Mouse (Mus musculus): ENCODE measurements at regions not wholly inside any gene's neighbourhood (a gene's known extent, or its start where the extent isn't known, plus 50 kb on each side); places are given as distances from the start of the nearest gene placed in this dataset.

DNA sequence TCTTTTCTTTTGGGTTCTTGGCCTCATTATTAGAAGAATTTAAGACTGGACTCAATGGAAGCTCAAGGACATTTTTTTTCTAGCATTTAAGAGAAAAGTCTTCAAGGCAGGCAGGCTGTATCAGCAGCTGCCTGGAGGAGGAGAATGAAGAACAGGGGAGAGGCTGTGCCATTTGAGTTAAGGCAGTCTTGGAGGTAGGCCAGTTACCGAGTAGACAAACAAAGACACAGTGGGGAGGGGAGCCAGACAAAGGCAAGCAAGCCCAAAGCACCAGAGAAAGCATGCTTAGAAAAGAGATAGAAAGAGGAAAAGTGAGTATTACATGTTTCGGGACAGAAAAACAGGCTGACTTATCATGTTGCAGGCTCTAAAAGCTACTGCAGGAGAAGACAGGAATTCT, 392.0 kb downstream of the Igsf11 start:
- no peak for DNase-seq (ENCODE audit: low spot score in 2 of 2)

DNA sequence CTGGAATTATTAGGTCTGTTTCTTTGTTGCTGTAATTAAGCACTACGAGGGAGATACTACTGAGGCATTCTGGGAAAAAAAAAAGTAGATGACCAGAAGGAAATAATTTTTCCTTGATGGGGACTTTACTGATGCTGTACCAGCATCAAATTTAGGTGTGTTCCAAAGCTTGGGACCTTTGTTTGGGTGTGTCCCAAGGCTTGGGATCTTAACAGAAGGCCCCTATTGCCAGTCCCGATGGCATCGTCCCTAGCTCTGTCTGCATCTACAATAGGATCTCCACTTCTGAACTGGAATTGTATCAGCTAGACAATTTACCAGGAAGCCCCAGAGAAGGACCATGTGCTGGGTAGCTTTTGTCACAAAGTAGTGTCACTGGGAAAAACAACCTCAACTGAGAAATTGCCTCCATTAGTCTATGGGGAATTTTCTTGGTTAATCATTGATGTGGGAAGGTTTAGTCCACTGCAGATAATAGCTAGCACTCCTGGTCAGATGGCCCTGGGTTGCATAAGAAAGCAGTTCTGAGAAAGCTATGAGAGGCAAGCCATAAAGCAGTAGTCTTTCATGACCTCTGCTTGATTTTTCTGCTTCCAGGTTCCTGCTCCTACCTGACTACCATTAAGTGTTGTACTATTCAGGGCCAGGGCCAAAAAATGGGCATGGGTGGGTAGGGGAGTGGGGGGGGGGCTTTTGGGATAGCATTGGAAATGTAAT, 392.7 kb downstream of the Igsf11 start:
- no peak for DNase-seq (ENCODE audit: low spot score in 2 of 2)

DNA sequence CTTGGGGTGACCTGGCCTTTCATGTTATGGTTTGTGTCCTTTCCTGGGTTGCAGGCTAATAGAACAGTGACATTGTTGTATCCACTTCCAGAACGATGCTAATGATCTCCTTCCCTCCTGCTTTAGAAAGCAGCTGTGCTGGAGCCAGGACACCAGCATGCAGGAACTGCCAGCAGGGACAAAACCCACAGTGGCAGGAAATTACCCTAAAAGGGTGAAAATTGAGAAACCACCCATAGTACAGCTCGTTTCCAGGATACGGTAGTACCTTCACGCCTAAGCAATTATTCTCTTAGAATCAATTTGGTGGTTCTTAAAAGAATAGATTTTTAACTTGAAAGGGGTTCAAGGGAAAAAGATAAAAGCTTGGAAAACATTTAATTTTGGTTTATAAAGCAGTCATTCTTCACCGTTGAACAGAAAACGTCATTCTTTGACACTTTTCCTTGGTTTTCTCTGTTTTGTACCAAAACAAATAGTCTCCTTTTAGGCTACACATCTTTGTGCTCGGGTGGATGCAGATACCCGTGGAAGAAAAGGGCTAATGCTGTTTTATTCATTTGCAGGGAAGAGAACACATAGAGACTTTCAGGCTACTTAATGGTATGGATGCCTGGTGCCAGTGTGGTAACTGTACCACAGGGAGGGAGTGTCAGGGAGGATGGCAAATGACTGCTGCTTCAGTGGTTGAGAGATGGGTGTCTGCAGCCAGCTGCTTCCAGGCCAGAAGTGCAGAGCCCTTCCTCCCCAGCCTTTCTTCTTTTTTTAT, 394.5 kb downstream of the Igsf11 start:
- no peak for DNase-seq (ENCODE audit: low spot score in 2 of 2)

DNA sequence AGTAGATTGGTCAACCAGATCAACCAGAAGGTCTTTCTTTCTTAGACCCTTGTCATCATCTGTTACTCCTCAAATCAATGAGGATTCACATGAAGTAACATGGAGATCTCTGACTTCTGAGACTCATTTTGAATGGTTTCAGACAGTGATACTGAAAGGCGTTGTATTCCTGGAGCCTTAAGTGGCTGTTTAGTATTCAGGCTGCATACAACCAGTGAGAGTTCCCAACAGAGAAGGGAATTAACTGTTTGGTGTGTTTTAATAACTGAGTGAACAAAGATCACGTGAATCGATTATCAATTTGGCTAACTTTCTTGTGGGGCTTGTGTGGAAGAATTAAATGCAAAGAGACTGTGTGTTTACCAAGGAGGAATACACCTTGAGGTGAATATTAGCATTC, 406.4 kb downstream of the Igsf11 start:
- no peak for DNase-seq (ENCODE audit: low spot score in 2 of 2)

DNA sequence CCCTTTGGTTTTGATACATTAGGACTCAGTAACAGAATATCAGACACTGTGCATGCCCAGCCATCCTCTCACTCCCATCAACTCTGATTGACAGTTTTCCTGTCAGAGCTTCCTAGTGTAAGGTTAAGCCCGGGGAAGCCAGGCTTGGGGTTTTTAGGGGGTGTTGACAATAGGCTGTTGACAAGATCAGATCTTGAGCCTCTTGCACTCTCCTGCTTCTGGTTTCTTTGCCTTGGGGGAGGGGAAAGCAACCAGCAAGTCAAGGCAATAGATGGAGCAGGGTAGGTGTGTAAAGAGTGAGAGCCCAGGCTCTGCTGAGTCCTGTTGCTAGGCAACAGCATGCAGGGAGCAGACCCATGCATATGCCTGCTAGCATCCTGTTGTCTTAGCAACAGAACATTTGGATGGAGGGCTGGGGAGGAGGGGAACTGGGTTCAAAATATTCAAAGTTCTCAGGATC, 410.5 kb downstream of the Igsf11 start:
- peak; percentile 61 to 80 for DNase-seq (ENCODE audit: low spot score in 2 of 2)

DNA sequence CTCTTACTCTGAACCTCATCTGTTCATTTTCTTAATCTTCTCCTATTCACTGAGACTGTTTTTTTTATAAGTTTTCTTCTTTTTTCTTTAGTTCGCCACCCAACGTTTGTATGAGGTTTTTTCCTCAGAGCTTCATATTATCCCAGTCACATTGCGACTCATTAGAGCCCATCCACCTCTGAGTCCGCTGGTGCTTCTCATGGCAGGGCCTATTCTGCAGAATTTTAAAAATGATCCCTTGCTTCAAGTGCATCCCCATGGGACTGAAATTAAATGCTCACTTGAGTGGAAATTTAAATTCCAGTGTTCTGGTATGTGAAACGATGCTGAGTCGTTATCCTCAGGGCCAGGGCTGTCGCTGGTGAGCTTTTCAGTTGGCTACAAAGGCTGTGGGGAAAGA, 410.9 kb downstream of the Igsf11 start:
- DNase-seq (ENCODE audit: low spot score in 2 of 2) = no peak

DNA sequence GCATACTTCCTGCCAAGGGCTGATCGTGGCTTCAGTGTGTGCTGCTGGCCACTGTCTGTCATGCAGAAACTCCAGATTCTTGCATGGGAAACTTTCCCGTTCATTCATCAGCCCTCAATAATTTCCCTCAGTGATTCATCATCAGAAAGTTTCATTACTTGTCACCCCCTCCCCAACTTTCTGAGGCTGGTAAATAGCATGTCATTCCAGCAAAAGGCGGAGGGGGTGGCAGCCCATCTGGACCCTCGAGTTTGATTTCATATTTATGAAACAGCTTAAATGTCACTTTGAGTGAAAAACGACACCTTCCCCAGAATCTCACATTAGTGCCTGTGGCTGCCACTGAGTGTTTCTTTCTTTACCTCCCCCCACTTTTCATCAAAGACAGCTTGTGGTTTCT, 415.5 kb downstream of the Igsf11 start:
- DNase-seq (ENCODE audit: low spot score in 2 of 2) = no peak

DNA sequence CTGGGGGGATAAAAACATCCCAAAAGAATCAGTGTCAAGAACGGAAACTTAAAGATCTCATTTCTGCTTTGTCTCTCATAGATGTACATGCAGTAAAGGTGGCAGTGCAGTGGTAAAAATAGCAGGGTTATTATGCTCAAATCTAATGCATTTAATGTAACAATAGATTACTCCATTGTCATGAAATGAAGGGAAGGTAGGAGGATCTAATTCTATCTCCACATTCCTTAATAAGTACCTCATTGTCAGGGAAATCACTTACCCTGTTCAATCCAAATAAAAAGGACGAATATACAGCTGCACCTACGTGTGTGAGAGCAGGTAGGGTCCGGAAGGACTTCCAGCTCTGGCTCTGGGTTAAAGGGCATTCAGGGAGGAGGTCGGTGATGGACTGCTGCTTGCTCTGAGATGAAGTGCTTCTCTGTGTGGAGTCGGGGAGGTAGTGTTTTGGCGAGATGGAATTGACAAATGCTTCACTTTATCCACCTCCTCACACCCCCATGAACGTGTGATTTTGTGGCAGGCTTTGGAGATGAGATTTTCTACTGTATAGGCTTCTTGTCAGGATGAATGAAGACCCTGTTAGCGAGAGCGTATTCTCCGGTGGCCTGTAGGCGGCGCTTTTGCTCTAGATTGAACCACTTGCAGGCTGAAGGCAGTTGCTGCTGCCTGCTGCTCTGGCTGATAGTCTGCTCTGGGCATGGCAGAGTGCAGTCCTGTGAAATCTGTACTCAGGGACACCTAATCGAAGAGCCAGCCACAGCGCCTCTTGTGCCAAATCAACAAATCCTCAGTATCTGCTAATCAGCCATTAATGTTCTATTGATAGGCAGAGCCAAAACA, 424.5 kb downstream of the Igsf11 start:
- peak; percentile 74 to 77 for DNase-seq (ENCODE audit: low spot score in 2 of 2)

DNA sequence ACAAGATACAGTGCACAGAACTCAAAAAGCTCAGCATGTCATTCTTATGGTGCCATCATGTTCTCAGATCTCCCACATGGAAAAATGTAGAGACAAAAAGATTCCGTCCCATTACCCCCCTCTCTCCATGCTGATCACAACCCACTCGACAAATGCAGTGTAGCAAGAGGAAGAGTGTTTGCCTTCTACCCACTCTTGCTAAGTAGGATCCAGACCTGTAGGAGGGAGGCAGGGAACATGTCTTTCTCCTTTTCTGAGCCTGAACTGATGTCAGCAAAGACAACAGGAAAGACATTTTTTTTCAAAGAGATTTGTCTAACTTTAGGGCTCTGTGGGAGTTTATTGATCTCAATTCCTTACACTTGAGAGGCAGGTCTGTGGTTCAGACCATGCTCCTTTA, 433.2 kb downstream of the Igsf11 start:
- no peak for DNase-seq (ENCODE audit: low spot score in 2 of 2)

DNA sequence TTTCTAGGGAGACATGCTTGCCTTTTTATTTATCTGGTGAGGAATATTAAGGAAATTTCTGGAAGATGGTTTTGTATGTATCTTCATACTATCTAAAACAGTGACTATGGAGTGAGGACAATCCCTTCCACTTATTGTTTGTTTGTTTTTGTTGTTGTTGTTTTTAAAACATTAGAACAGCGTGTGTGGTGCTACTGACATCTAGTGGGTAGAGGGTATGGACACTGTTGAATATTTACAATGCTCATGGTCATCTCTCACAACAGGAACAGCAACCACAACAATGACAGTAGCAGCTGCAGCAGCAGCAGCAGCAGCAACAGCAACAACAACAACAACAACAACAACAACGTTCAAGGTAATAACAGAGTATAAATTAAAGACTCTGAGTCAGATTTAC, 471.2 kb downstream of the Igsf11 start:
- DNase-seq (ENCODE audit: low spot score in 2 of 2) = no peak

DNA sequence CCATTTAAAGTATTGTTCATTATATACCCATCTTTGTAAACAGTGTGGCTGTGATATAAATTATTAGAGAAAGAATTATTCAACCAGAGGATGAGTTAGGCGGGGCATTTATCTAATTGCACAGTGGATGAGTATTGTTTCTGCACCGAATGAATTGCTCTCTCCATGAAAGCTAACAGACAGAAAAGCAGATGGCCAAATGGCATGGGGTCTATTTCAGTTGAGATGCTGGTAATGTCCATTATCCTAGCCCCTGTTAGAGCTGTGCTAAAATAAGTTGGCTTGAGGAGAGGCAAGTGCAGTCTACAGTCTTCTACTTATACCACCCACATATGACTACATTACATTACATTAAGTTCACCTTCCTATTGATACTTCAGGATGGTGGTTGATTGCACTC, 475.8 kb downstream of the Igsf11 start:
- no peak for DNase-seq (ENCODE audit: low spot score in 2 of 2)

DNA sequence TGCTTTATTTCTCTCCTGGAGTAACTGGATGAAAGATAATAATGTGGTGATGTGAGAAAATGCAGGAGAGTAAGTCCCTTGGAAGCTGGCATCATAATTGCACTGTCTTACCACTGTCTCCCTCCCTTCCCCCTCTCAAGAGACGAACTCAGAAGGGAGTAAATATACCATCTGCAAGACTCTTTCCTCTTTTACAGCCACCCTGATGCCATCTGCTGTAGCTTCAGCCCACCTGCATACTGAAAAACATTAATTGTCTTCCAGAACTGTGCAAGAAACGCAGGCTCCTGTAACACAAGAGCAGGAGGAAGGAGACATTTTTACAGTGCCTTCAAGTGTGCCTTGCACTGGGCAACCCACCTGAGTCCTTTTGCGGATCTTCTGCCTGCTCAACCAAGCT, 482.1 kb downstream of the Igsf11 start:
- DNase-seq (ENCODE audit: low spot score in 2 of 2) = peak; percentile 16 to 38

DNA sequence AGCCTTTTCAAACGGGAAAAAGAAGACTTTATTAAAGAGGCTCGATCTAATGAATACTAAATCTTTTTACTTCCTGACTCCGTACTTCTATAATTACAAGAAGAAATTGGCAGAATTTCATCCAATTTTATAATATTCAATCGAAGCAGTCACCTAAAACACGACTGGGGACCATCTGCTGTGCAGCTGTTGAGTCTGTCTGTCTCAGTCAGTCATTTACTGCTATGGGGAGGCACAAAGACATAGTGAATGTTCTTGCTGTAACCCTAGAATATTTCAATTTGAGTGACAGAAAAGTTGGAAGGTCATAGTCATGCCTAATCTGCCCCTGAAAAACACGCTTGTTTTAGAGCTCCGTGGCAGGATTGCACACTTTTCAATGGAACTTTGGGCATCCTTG, 487.5 kb downstream of the Igsf11 start:
- DNase-seq (ENCODE audit: low spot score in 2 of 2) = no peak

DNA sequence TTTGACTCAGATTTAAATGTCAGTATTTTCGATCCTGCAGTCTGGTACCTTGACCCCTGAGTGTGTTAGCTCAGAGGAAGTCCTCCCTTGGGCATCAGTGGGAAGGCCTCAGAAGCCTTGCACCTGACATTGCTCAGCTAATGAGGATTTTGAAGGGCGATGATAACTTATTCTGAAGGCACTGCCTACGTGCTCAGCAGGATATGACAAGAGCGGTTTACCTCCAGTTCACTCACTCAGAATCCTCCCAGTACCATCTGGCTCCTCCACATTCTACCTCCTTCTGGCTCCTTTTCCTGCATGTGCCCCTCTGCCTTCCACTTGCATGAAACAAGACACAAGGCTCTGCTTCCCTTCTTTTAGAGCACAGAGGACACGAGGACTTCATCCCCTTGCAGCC, 497.5 kb downstream of the Igsf11 start:
- no peak for DNase-seq (ENCODE audit: low spot score in 2 of 2)

DNA sequence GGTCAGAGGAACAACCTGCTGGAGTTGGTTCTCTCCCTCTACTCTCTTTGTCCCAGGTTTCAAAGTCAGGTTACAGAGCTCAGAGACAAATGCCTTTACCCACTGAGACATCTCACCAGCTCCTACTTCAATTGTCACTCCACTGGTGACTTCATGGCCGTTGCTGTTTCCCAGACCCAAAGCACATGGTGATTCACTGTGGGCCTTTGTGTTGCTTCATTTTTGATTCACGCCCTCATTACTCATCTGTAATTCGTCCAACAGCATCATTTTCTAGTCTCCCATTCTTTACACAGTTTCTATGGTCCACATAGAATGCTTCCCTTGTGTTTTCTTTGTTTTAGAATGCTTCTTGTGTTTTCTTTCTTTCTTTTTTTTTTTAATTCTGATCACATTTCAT, 498.2 kb downstream of the Igsf11 start:
- DNase-seq (ENCODE audit: low spot score in 2 of 2) = no peak

DNA sequence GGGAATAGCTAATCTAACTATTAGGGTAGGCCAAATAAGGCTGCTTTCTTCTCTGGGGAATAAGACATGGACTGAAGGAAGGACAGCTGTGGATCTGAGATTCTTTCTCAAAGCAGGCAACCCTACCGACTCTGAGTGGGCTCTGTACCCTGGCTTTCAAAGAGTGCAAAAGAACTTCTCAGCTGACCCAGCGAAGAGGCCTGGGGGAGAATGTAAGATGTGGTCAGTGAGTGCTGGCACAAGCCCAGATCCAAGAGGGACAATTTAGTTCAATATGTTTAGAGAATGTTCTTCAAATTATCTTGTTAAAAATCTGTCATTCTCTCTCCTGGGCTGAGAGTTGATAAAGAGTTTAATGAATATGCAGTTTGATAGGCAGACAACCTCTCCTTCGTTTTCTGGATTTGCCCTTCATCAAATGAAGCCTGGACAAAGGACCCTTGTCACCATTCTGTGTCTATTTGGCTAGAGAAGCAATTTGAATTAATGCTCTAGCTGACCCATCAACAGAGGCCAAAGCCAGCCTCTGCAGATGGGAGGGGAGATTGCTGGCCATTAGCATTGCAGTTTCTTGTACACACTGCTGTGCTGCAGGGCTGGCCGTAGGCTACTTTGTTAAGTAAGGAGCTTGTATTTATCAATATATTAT, 509.8 kb downstream of the Igsf11 start:
- peak; percentile 8 to 16 for DNase-seq (ENCODE audit: low spot score in 2 of 2)

DNA sequence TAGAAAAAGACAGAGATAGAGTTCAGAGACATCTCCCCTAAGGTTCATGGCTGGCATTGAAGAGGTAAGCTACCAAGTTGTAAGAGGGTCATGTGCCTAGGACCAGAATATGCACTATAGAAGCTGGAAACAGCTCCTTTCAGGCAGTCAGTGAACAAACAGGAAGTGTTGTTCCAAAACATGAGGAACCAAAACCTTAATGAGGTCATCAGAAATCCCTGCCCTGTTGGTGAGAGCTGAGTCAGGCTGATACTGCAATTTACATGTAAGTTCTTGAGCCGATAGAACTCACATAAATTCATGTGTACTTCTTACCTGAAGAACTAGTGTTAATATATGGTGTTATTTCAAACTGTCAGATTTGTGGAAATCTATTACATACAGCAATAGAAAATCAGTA, 539.1 kb downstream of the Igsf11 start:
- DNase-seq (ENCODE audit: low spot score in 2 of 2) = no peak

DNA sequence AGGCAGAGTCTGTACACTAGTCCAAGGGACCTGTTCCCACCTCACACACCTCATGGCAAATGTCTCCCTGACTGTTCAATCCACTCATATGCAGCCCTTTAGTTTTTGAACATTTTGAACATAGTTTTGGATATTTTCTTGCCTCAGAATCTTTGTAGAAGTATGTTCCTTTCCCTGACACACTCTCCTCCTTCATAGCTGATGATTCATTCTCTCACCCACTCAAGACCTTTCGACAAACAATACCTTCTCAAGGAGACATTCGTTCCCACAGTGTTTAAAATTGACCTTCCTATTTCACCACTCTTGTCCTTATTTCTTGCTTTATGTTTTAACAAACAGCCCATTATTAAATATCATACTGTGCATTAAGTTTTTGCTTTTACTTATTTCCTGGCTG, 538.4 kb upstream of the Lsamp start:
- no peak for DNase-seq (ENCODE audit: low spot score in 2 of 2)

DNA sequence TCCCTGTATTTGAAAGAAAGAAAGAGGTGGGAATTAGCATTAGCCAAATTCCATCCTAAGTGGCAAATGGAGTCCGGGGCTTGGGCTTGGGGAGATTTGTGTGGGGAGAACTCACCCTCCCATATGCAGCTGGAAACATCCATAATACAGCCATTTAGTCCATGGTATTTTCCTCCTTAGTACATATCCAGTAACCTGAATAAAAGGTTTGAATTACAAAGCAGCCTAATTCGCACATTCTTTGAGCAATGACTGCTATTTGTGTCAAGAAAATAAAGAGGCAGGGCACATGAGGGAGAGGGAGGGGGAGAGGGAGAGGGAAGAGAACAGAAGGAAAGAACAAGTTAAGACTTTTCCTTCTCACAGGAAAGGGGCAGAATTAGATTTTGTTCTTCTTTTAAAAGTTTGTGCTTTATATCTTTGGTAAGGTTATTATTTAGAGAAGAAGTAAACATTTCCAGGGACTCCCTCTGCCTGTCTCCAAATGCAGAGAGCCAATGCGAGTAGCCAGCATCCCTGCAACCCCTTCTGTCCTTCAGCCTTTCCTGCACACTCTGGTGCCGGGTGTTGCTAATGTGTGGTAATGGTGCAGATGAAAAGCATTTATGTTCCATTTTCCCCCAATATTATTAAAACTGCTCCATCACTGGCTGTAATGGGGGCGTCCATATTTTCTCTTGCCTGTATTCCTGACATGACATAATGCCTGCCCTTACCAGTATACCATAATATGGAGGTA, 530.6 kb upstream of the Lsamp start:
- no peak for DNase-seq (ENCODE audit: low spot score in 2 of 2)
